Mouse (Mus musculus): ENCODE measurements at regions not wholly inside any gene's neighbourhood (a gene's known extent, or its start where the extent isn't known, plus 50 kb on each side); places are given as distances from the start of the nearest gene placed in this dataset.

DNA sequence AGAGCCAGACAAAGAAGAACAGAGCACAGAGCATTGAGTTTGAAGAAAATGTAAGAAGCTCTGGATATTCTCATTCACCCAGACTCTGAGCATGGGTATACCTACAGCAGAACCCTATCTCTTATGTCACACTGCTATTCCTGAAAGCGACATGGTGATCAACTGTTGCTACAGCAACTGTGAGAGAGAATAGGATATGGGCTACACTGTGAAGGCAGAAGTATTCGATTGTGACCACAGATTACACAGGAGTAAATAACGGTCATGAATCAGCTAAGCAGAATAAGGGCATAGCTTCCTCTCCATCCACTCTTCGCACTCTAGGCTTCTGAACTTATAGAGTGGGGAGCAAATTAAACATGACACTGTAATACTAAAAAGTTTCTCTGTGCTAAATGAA lies 417.0 kb upstream of the Nox3 start:
- H3K27me3 ChIP-seq (replicated peaks; ENCODE audit: control insufficient read depth, insufficient read depth, low read length), result no peaks in the 10 kb centered on the region
- no peak overlapping the region for H3K4me2 ChIP-seq (ENCODE audit: low read length)
- H3K36me3 ChIP-seq (ENCODE audit: control insufficient read depth, insufficient read depth), result no peaks in the 10 kb centered on the region
- no peak overlapping the region for H3K9ac ChIP-seq (replicated peaks; ENCODE audit: low read depth, low read length)
- 84% methylated on average over 4 of the region's 4 CpGs for WGBS
- no peak for ATAC-seq
- H3K4me3 ChIP-seq (replicated peaks; ENCODE audit: low read length), result no peak overlapping the region
- H3K4me1 ChIP-seq (replicated peaks; ENCODE audit: control insufficient read depth, insufficient read depth, low read length), result no peaks in the 10 kb centered on the region
- H3K9me3 ChIP-seq (ENCODE audit: control insufficient read depth, low read length), result no peaks in the 10 kb centered on the region
- H3K27ac ChIP-seq (ENCODE audit: low read length), result no peak overlapping the region

DNA sequence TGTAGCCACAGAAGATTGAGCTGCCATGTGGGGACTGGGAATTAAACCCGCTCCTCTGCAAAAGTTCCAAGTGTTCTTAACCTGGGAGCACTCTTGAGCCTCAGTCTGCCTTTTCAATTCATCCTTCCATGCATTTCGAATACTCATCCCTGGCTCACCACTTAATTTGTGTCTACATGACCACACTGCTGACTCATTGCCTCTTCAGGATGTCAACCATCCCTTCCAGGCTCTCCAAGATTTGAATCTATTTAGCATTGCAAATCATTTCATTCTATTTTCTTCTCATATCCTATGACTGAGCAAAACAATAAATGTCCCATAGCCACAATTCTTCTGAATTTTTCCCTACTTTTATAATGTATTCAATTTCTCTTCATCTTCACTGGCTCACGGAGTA lies 420.4 kb upstream of the Nox3 start:
- no peak overlapping the region for H3K4me2 ChIP-seq (ENCODE audit: low read length)
- H3K27ac ChIP-seq (ENCODE audit: low read length), result no peak overlapping the region
- WGBS, result 91% methylated on average over 3 of the region's 3 CpGs
- H3K27me3 ChIP-seq (replicated peaks; ENCODE audit: control insufficient read depth, insufficient read depth, low read length), result no peaks in the 10 kb centered on the region
- H3K9me3 ChIP-seq (ENCODE audit: control insufficient read depth, low read length), result no peaks in the 10 kb centered on the region
- ATAC-seq, result no peak
- no peaks in the 10 kb centered on the region for H3K4me1 ChIP-seq (replicated peaks; ENCODE audit: control insufficient read depth, insufficient read depth, low read length)
- no peak overlapping the region for H3K4me3 ChIP-seq (replicated peaks; ENCODE audit: low read length)
- no peaks in the 10 kb centered on the region for H3K36me3 ChIP-seq (ENCODE audit: control insufficient read depth, insufficient read depth)
- H3K9ac ChIP-seq (replicated peaks; ENCODE audit: low read depth, low read length), result no peak overlapping the region

DNA sequence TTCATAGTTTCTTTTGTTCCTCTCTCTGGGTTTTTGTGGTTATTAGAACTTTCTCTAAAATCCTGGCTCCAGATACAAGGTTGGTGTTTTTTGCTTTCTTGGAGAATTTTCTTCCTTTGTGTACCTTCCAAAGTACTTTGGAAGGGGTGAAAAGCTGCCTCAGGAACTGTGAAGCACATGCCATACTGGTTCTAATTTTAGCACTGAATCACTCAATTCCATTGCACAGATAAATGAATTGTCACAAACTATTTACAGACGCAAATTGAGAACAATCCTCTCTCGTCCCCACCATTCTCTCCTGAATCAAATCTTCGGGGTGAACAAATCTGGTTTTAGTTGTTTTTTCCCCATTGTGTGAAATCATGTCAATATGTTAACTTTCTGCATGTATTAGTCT lies 437.6 kb upstream of the Nox3 start:
- H3K9ac ChIP-seq (replicated peaks; ENCODE audit: low read depth, low read length), result no peak overlapping the region
- ATAC-seq, result no peak
- no peaks in the 10 kb centered on the region for H3K4me1 ChIP-seq (replicated peaks; ENCODE audit: control insufficient read depth, insufficient read depth, low read length)
- no peak overlapping the region for H3K27ac ChIP-seq (ENCODE audit: low read length)
- H3K36me3 ChIP-seq (ENCODE audit: control insufficient read depth, insufficient read depth), result no peaks in the 10 kb centered on the region
- no peaks in the 10 kb centered on the region for H3K27me3 ChIP-seq (replicated peaks; ENCODE audit: control insufficient read depth, insufficient read depth, low read length)
- no peak overlapping the region for H3K4me2 ChIP-seq (ENCODE audit: low read length)
- H3K4me3 ChIP-seq (replicated peaks; ENCODE audit: low read length), result no peak overlapping the region
- no peaks in the 10 kb centered on the region for H3K9me3 ChIP-seq (ENCODE audit: control insufficient read depth, low read length)
- 36% methylated on average over 3 of the region's 3 CpGs for WGBS

DNA sequence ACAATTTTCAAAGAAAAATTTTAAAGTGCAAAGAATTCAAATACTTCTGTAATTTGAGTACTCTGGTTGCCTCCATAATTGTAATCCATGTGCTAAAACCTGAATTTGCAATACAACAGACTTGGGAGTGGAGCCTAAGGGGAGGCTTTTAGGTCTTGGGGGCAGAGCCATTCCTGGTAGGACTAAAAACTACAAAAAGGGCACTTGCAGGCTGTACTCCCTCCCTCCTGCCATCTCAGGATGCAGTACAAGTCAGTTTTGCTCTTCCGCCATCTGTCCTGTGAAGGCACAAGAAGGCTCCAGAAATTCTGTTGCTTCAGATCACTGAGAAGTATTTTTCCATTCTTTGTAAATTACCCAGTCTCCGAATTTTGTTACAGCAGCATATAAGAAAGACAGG lies 467.4 kb upstream of the Nox3 start:
- ATAC-seq, result no peak
- no peaks in the 10 kb centered on the region for H3K36me3 ChIP-seq (ENCODE audit: control insufficient read depth, insufficient read depth)
- H3K27me3 ChIP-seq (replicated peaks; ENCODE audit: control insufficient read depth, insufficient read depth, low read length), result no peaks in the 10 kb centered on the region
- H3K27ac ChIP-seq (ENCODE audit: low read length), result no peak overlapping the region
- no peak overlapping the region for H3K4me2 ChIP-seq (ENCODE audit: low read length)
- H3K4me3 ChIP-seq (replicated peaks; ENCODE audit: low read length), result no peak overlapping the region
- no peak overlapping the region for H3K9ac ChIP-seq (replicated peaks; ENCODE audit: low read depth, low read length)
- WGBS, result 73% methylated on average over 2 of the region's 2 CpGs
- H3K4me1 ChIP-seq (replicated peaks; ENCODE audit: control insufficient read depth, insufficient read depth, low read length), result no peaks in the 10 kb centered on the region
- no peaks in the 10 kb centered on the region for H3K9me3 ChIP-seq (ENCODE audit: control insufficient read depth, low read length)

DNA sequence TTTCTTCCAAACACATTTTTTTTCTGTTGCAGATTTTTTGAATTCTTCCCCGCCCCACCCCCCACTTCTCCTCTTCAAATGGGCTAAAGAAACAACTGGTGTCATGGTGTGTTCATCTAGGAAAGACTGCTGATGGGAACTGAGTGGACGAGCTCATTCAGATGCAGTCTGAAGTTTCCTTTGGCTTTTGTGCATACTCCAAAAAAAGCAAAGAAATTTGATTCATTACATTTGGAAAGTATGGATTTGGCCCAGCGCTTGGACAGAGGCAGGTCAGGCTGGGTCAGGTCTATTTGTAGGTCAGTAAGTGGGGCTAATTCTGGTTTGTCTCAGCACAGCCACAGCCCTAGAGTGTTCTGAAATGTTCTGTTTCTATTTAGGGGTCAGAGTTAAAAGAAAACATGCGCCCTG lies 477.9 kb upstream of the Nox3 start:
- Histone ChIP-seq H3K36me3 (ENCODE audit: control insufficient read depth, insufficient read depth) (no peaks in the 10 kb centered on the region), H3K9ac (replicated peaks; ENCODE audit: low read depth, low read length) (no peak overlapping the region), H3K9me3 (ENCODE audit: control insufficient read depth, low read length) (no peaks in the 10 kb centered on the region), H3K4me1 (replicated peaks; ENCODE audit: control insufficient read depth, insufficient read depth, low read length) (peaks cover 8% of the 10 kb centered on the region), H3K27ac (ENCODE audit: low read length) (no peak overlapping the region), H3K4me2 (ENCODE audit: low read length) (no peak overlapping the region), H3K27me3 (replicated peaks; ENCODE audit: control insufficient read depth, insufficient read depth, low read length) (peaks cover 3% of the 10 kb centered on the region; the same call in 1 of the 2 replicates), H3K4me3 (replicated peaks; ENCODE audit: low read length) (no peak overlapping the region)
- 69% methylated on average over 4 of the region's 4 CpGs for WGBS
- ATAC-seq, result no peak

DNA sequence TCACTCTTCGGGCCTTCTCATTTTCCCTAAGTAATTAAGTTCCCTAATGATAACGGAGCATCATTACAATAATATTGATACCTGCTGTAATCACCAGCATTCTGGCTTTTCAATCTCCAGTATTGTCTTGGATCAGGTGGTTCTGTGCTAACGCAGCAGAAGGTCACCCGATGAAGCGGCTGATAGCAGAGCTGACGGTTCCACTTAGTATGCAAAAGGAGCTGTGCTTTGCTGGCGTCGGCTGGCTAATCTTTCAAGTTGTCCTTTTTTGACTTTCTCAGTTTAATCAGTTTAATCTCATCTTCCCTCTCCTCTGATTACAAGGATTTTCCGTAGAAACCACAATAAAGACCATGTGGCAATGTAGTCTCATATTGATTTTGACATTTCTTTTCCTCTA lies 478.9 kb upstream of the Nox3 start:
- peaks cover 3% of the 10 kb centered on the region; the same call in 1 of the 2 replicates for H3K27me3 ChIP-seq (replicated peaks; ENCODE audit: control insufficient read depth, insufficient read depth, low read length)
- H3K9me3 ChIP-seq (ENCODE audit: control insufficient read depth, low read length), result no peaks in the 10 kb centered on the region
- H3K4me2 ChIP-seq (ENCODE audit: low read length), result no peak overlapping the region
- no peak overlapping the region for H3K9ac ChIP-seq (replicated peaks; ENCODE audit: low read depth, low read length)
- no peak overlapping the region for H3K4me3 ChIP-seq (replicated peaks; ENCODE audit: low read length)
- WGBS, result 71% methylated on average over 9 of the region's 9 CpGs
- peaks cover 8% of the 10 kb centered on the region for H3K4me1 ChIP-seq (replicated peaks; ENCODE audit: control insufficient read depth, insufficient read depth, low read length)
- no peak for ATAC-seq
- H3K36me3 ChIP-seq (ENCODE audit: control insufficient read depth, insufficient read depth), result no peaks in the 10 kb centered on the region
- no peak overlapping the region for H3K27ac ChIP-seq (ENCODE audit: low read length)

DNA sequence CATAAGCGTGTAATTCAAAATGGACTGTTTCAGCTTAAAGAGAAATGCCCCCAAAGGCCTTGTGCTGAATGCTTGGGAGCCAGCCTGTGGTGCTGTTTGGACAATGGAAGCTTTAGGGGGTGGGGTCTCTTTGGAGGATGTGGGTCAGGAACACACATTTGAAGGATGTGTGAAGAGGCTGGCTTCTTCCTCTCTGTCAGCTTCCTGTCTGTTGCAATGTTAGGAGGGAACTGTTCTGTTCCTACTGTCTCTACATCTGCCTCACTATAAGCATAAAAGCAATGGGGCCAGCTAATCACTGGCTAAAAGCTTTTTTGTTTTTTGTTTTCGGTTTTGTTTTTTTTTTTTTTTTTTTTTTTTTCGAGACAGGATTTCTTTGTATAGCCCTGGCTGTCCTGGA lies 480.5 kb upstream of the Nox3 start:
- H3K9ac ChIP-seq (replicated peaks; ENCODE audit: low read depth, low read length), result no peak overlapping the region
- H3K4me1 ChIP-seq (replicated peaks; ENCODE audit: control insufficient read depth, insufficient read depth, low read length), result peaks cover 8% of the 10 kb centered on the region
- no peak overlapping the region for H3K4me2 ChIP-seq (ENCODE audit: low read length)
- 51% methylated on average over 2 of the region's 3 CpGs for WGBS
- H3K9me3 ChIP-seq (ENCODE audit: control insufficient read depth, low read length), result no peaks in the 10 kb centered on the region
- no peaks in the 10 kb centered on the region for H3K36me3 ChIP-seq (ENCODE audit: control insufficient read depth, insufficient read depth)
- peaks cover 3% of the 10 kb centered on the region; the same call in 1 of the 2 replicates for H3K27me3 ChIP-seq (replicated peaks; ENCODE audit: control insufficient read depth, insufficient read depth, low read length)
- no peak for ATAC-seq
- no peak overlapping the region for H3K4me3 ChIP-seq (replicated peaks; ENCODE audit: low read length)
- H3K27ac ChIP-seq (ENCODE audit: low read length), result no peak overlapping the region

DNA sequence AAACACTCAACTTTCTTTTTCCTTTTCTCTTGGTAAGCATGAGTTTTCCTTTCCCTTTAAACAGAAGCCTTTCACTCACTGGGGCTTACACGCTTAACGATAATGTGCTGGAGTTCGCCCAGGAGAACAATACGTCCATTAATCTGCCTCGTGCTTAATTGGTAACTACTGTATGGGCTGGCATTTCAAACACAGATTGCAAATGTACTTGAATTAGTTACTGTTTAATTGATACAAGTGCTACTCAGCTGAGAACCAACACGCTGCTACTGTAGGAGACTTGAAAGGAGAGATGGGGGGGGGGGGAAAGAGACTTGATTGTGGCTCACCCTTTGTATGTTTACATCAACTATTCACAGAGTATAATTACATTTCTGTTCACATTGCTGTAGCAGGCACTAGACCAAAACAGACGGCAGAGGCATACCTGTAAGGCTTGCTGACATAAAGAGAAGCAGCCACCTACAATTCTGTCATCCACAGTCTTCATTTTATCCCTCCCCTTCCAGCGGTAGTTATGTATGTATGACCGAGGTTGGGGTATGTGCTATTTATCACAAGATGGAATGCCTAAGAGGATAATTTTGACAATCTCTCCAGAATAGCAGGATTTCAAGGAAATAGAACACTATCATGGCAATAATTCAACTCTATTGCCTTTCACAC lies 481.6 kb upstream of the Nox3 start:
- ATAC-seq, result peak; percentile 93

DNA sequence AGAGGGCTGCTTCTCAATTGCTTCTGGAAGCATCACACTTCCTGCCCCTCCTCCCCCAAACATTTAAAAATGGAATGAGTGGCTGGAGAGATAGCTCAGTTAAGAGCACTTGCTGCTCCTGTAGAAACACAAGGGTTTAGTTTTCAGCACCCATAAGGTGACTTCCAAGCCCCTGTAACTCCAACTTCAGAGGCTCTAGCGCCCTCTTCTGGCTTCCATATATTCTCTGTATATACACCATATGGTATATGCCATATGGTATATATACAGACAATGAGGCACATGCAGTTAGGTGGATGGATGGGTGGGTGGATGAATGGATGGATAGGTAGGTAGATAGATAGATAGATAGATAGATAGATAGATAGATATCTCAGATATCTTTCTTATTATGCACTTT lies 483.2 kb upstream of the Nox3 start:
- H3K27me3 ChIP-seq (replicated peaks; ENCODE audit: control insufficient read depth, insufficient read depth, low read length), result peaks cover 3% of the 10 kb centered on the region; the same call in 1 of the 2 replicates
- peaks cover 8% of the 10 kb centered on the region for H3K4me1 ChIP-seq (replicated peaks; ENCODE audit: control insufficient read depth, insufficient read depth, low read length)
- no peak overlapping the region for H3K27ac ChIP-seq (ENCODE audit: low read length)
- H3K4me3 ChIP-seq (replicated peaks; ENCODE audit: low read length), result no peak overlapping the region
- WGBS, result 47% methylated on average over 1 of the region's 1 CpGs
- H3K4me2 ChIP-seq (ENCODE audit: low read length), result no peak overlapping the region
- H3K36me3 ChIP-seq (ENCODE audit: control insufficient read depth, insufficient read depth), result no peaks in the 10 kb centered on the region
- H3K9me3 ChIP-seq (ENCODE audit: control insufficient read depth, low read length), result no peaks in the 10 kb centered on the region
- H3K9ac ChIP-seq (replicated peaks; ENCODE audit: low read depth, low read length), result no peak overlapping the region
- ATAC-seq, result no peak

More for the DNA sequence above, 481.6 kb upstream of the Nox3 start:
- WGBS, result 9% methylated on average over 9 of the region's 9 CpGs
- Histone ChIP-seq H3K4me1 (replicated peaks; ENCODE audit: control insufficient read depth, insufficient read depth, low read length) (peaks cover 8% of the 10 kb centered on the region), H3K9ac (replicated peaks; ENCODE audit: low read depth, low read length) (no peak overlapping the region), H3K4me2 (ENCODE audit: low read length) (no peak overlapping the region), H3K9me3 (ENCODE audit: control insufficient read depth, low read length) (no peaks in the 10 kb centered on the region), H3K27ac (ENCODE audit: low read length) (no peak overlapping the region; the same call in 1 of the 2 replicates), H3K36me3 (ENCODE audit: control insufficient read depth, insufficient read depth) (no peaks in the 10 kb centered on the region), H3K4me3 (replicated peaks; ENCODE audit: low read length) (no peak overlapping the region), H3K27me3 (replicated peaks; ENCODE audit: control insufficient read depth, insufficient read depth, low read length) (peaks cover 3% of the 10 kb centered on the region; the same call in 1 of the 2 replicates)

DNA sequence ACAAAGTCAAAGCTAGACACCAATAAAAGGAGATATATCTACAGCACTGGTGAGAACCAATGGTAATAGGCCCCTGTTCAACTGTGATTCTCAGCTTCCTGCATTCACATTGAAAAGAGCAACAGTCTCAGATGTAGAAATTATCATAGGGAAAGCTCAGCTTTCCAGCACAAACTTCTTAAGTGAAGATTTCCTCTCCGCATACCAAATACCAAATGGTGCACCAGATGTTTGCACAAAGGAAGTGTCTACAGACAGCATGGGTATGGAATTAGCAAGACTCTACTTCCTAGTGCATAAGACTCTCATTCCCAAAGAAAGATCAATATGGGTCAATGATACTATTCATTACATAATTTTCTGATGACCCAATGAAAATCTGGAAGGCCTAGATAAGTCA lies 486.0 kb upstream of the Nox3 start:
- Histone ChIP-seq H3K9me3 (ENCODE audit: control insufficient read depth, low read length) (no peaks in the 10 kb centered on the region), H3K4me1 (replicated peaks; ENCODE audit: control insufficient read depth, insufficient read depth, low read length) (peaks cover 6% of the 10 kb centered on the region), H3K27me3 (replicated peaks; ENCODE audit: control insufficient read depth, insufficient read depth, low read length) (no peaks in the 10 kb centered on the region), H3K27ac (ENCODE audit: low read length) (no peak overlapping the region), H3K9ac (replicated peaks; ENCODE audit: low read depth, low read length) (no peak overlapping the region), H3K36me3 (ENCODE audit: control insufficient read depth, insufficient read depth) (no peaks in the 10 kb centered on the region), H3K4me2 (ENCODE audit: low read length) (no peak overlapping the region), H3K4me3 (replicated peaks; ENCODE audit: low read length) (no peak overlapping the region)
- no peak for ATAC-seq
- 75% methylated on average over 1 of the region's 1 CpGs for WGBS

Data from forebrain, embryonic 16.5 days (tissue).